Mouse (Mus musculus): ENCODE results near the gene Antxr1.

DNA sequence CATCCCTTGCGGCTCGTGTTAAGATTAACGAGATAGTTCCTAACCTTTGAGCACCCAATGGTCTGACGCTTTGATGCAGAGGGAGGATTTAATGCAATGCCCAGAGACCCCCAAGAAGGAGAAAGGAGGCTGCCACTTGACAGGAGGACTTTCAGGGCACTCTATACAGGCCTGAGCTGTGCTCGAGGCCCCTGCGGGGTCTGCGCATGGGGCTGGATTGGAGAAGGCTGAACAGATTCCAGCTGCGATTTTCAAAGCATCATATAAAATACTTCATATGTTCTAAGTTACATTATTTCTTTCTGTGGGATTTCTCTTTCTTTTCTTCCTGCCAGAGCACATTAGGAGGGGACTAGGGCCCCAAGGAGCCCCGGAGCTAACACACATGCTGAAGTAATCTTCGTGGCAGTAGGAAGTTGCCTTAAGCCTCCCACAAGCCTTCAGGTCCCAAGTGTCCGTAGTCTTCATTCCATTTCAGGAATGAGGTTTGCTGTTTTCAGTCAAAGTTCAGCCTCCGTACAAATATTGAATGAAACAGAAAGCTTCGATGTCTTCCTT lies 133.5 kb downstream of the Antxr1 start:
- TF ChIP-seq CTCF (IDR thresholded peaks at IDR 0.05; ENCODE audit: low read depth, low read length): no peak
- TF ChIP-seq POLR2A (IDR thresholded peaks at IDR 0.05; ENCODE audit: extremely low read depth, insufficient read depth, low read length): no peak
